14 mouse cellular contexts compared by ENCODE assay signal in the genomic region with DNA sequence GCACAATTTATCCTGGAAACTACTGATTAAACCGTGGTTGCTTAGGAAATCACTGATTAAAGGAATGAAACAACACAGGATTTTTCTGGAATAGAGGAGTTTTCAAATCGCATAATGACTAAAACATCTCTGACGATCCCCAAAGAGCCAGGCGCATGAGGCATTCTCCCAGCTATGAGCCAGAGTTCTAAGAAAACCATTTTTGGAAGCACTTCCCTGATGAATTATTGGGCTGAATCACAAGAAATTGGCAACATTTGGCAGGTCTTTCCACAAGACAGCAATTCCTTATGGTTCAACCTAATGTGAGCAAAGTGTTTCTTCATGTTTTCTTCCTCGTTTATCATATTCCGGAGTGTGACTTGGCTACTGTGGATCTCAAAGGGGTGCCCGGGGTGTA.
DNase-seq lines count a peak whose midpoint lies in the region; ATAC-seq and TF ChIP-seq lines count a peak whose summit lies in the region.
"Had no signal": no experiment of that assay in that cellular context is flagged by ENCODE, and none has a peak within 500 bp of the region (broad histone marks: within the 10 kb centered on the region; RNA-seq: fewer than 3 reads in every experiment).

No protein-coding gene starts in this region.

- no peaks in the 10 kb centered on the region for H3K79me2 ChIP-seq in heart, adult 2 months (replicated peaks; ENCODE audit: control insufficient read depth, insufficient read depth, low read length)

- no peak for TF ChIP-seq CTCF in heart, adult 2 months (IDR thresholded peaks at IDR 0.05)
- TF ChIP-seq CTCF in testis, adult 2 months (IDR thresholded peaks at IDR 0.05; ENCODE audit: control insufficient read depth, insufficient read depth, insufficient replicate concordance, low read depth, low read length): no peak

- H3K27ac ChIP-seq in heart, adult 2 months: peak overlapping the region; percentile 47; the same call in 1 of the 2 replicates
- 0 out of 2 replicates have a peak overlapping the region, but pooled peaks have one; percentile 44 for H3K27ac ChIP-seq in testis, adult 2 months (ENCODE audit: control insufficient read depth, insufficient read depth, low read depth, low read length)
- no peak overlapping the region for H3K27ac ChIP-seq in midbrain, embryonic 16.5 days (ENCODE audit: low read length)
- H3K27ac ChIP-seq: forebrain, embryonic 12.5 days; hindbrain, embryonic 15.5 days; midbrain, embryonic 13.5 days had no signal

- TF ChIP-seq POLR2A in heart, adult 2 months (IDR thresholded peaks at IDR 0.05; ENCODE audit: insufficient read depth, low read depth, low read length): no peak
- no peak for TF ChIP-seq POLR2A in testis, adult 2 months (IDR thresholded peaks at IDR 0.05; ENCODE audit: control insufficient read depth, low read depth, low read length)

- H3K9ac ChIP-seq in heart, adult 2 months (ENCODE audit: low read depth, low read length): no peak overlapping the region
- H3K9ac ChIP-seq in midbrain, embryonic 16.5 days (ENCODE audit: low read depth, low read length): no peak overlapping the region
- H3K9ac ChIP-seq: forebrain, embryonic 12.5 days; hindbrain, embryonic 15.5 days; midbrain, embryonic 13.5 days had no signal

- no peaks in the 10 kb centered on the region for H3K36me3 ChIP-seq in heart, adult 2 months (ENCODE audit: control insufficient read depth, insufficient read depth, low read length)
- H3K36me3 ChIP-seq in testis, adult 2 months (ENCODE audit: control insufficient read depth, insufficient read depth, low read length): no peaks in the 10 kb centered on the region
- no peaks in the 10 kb centered on the region for H3K36me3 ChIP-seq in midbrain, embryonic 16.5 days (ENCODE audit: control insufficient read depth, insufficient read depth, low read length)
- H3K36me3 ChIP-seq: forebrain, embryonic 12.5 days; hindbrain, embryonic 15.5 days; midbrain, embryonic 13.5 days had no signal

- TF ChIP-seq EP300 in heart, adult 2 months (IDR thresholded peaks at IDR 0.05; ENCODE audit: insufficient read depth, low read depth, low read length): no peak

- H3K27me3 ChIP-seq in heart, adult 2 months (ENCODE audit: control insufficient read depth, insufficient read depth, low read length): no peaks in the 10 kb centered on the region
- H3K27me3 ChIP-seq in testis, adult 2 months (ENCODE audit: control insufficient read depth, insufficient read depth, low read length): no peaks in the 10 kb centered on the region
- no peaks in the 10 kb centered on the region for H3K27me3 ChIP-seq in midbrain, embryonic 16.5 days (ENCODE audit: control insufficient read depth, insufficient read depth, low read depth, low read length)
- H3K27me3 ChIP-seq: forebrain, embryonic 12.5 days; hindbrain, embryonic 15.5 days; midbrain, embryonic 13.5 days had no signal

- DNase-seq in adrenal gland, adult 8-10 months: peak; percentile 46
- no peak for DNase-seq in adrenal gland, postnatal 4 days (ENCODE audit: low spot score in 2 of 2)
- DNase-seq in heart, adult 2 months: peak in 1 of 2 experiments; percentile 36
- DNase-seq in heart, postnatal 36 days: no peak
- no peak for DNase-seq in testis, postnatal 10 days (ENCODE audit: low spot score)
- peak; percentile 49 for DNase-seq in telencephalon, adult 2 months (ENCODE audit: low read depth, low spot score)
- DNase-seq: cerebellum, postnatal 36 days; kidney, adult 2 months; thymus, adult 18-20 months had no signal

- intact Hi-C loops in heart, adult 2 months (cut with DNase I): loop anchor here (10.0 kb wide), 1 partner anchor 912 kb away; no protein-coding TSS in a partner anchor
- intact Hi-C loops in heart, postnatal 36 days (cut with DNase I): no loop called here

- no peak overlapping the region for H3K4me3 ChIP-seq in heart, adult 2 months
- H3K4me3 ChIP-seq in testis, adult 2 months (ENCODE audit: control insufficient read depth, low read depth, low read length): no peak overlapping the region
- no peak overlapping the region for H3K4me3 ChIP-seq in midbrain, embryonic 16.5 days (ENCODE audit: low read depth, low read length)
- H3K4me3 ChIP-seq: forebrain, embryonic 12.5 days; hindbrain, embryonic 15.5 days; midbrain, embryonic 13.5 days had no signal

- H3K9me3 ChIP-seq in midbrain, embryonic 16.5 days (replicated peaks; ENCODE audit: control insufficient read depth, low read length, poor library complexity, severe bottlenecking): no peaks in the 10 kb centered on the region
- H3K9me3 ChIP-seq: forebrain, embryonic 12.5 days; hindbrain, embryonic 15.5 days; midbrain, embryonic 13.5 days had no signal

- H3K4me2 ChIP-seq in midbrain, embryonic 16.5 days (ENCODE audit: low read length): no peak overlapping the region
- H3K4me2 ChIP-seq: forebrain, embryonic 12.5 days; hindbrain, embryonic 15.5 days; midbrain, embryonic 13.5 days had no signal

- peaks cover 7% of the 10 kb centered on the region for H3K4me1 ChIP-seq in heart, adult 2 months (ENCODE audit: control insufficient read depth, insufficient read depth, low read length)
- no peaks in the 10 kb centered on the region for H3K4me1 ChIP-seq in testis, adult 2 months (ENCODE audit: control insufficient read depth, insufficient read depth, low read length)
- H3K4me1 ChIP-seq in midbrain, embryonic 16.5 days (ENCODE audit: control insufficient read depth, insufficient read depth, low read length): no peaks in the 10 kb centered on the region
- H3K4me1 ChIP-seq: forebrain, embryonic 12.5 days; hindbrain, embryonic 15.5 days; midbrain, embryonic 13.5 days had no signal

- no peak for ATAC-seq in midbrain, embryonic 16.5 days
- ATAC-seq: midbrain, embryonic 13.5 days had no signal

- 66% methylated on average over 7 of the region's 7 CpGs for WGBS in heart, adult 2 months
- WGBS in midbrain, embryonic 16.5 days: 89% methylated on average over 7 of the region's 7 CpGs

Comparison
In these comparisons a context has a peak if more than half of its experiments do, and no peak if none do; other contexts are left out.
1. DNase-seq: peak in adrenal gland, adult 8-10 months (single experiment) and telencephalon, adult 2 months (single experiment); none in adrenal gland, postnatal 4 days (0 of 2), heart, postnatal 36 days (0 of 2) and testis, postnatal 10 days (single experiment).